Mouse (Mus musculus) neural tube, embryonic 15.5 days (tissue): ENCODE measurements at regions not wholly inside any gene's neighbourhood (a gene's known extent, or its start where the extent isn't known, plus 50 kb on each side); places are given as distances from the start of the nearest gene placed in this dataset.

Source experiments
- ATAC-seq: fragments of 200-750 bp; cut with Nextera tagmentation; 2 replicates; pipeline ENCODE4 v1.8.0; 2017; ENCODE audit warnings: mild to moderate bottlenecking, moderate TSS enrichment, moderate library complexity; ENCODE audit not compliant: low FRiP score
- H3K27ac ChIP-seq: fragments of 300-500 bp; sonication (generic); replicated peaks from 2 replicates; pipeline ENCODE4 v1.5.1; 2015; ENCODE audit warnings: mild to moderate bottlenecking, inconsistent platforms
- H3K27me3 ChIP-seq: fragments of 300-500 bp; sonication (generic); replicated peaks from 2 replicates; pipeline ENCODE4 v1.6.1; 2015; ENCODE audit warnings: inconsistent platforms
- H3K36me3 ChIP-seq: fragments of 300-500 bp; sonication (generic); 2 replicates; pipeline ENCODE4 v1.6.1; 2015; ENCODE audit warnings: inconsistent platforms
- H3K4me1 ChIP-seq: fragments of 300-500 bp; sonication (generic); 2 replicates; pipeline ENCODE4 v1.6.1; 2015; ENCODE audit warnings: inconsistent platforms
- H3K4me2 ChIP-seq: fragments of 300-500 bp; sonication (generic); 2 replicates; pipeline ENCODE4 v1.6.1; 2015; ENCODE audit warnings: inconsistent platforms, mild to moderate bottlenecking, moderate library complexity
- H3K4me3 ChIP-seq: fragments of 300-500 bp; sonication (generic); replicated peaks from 2 replicates; pipeline ENCODE4 v1.5.1; 2015; ENCODE audit warnings: mild to moderate bottlenecking, inconsistent platforms
- H3K9ac ChIP-seq: fragments of 300-500 bp; sonication (generic); replicated peaks from 2 replicates; pipeline ENCODE4 v1.6.1; 2015; ENCODE audit warnings: mild to moderate bottlenecking, inconsistent platforms
- H3K9me3 ChIP-seq: fragments of 300-500 bp; sonication (generic); replicated peaks from 2 replicates; pipeline ENCODE4 v1.6.1; 2016; ENCODE audit warnings: inconsistent platforms
- WGBS: fragments of 180-500 bp; shearing (Covaris S2); methylation state at CpG from one replicate; pipeline ENCODE4 v1.1.7; 2015; ENCODE audit warnings: mixed read lengths; 5-methylcytosine and 5-hydroxymethylcytosine counted together

DNA sequence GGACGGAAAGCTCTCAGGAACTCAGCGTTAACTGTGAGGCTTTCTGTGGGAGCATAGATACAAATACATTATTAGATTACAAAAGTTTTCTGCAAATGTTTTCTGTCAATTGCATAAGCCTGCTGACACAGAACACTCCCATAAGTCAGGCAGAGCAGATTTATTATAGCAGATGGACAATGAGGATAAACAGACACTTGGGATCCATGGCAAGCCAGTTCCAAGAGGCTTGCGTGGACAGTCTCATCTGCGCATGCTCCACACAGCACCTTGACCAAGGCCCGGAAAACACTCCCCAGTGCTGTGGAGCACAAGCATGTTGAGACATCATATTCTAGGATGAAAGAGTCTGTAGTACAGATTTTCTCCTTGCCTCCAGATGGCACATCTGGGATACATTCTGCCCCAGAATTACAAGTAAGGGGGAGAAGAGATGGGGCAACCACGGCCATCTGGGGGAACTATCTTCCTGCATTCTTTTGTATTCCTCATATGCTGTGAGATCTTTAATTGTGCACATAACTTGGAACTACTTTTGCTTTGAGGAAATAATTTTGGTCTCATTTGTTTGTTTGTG is 62.7 kb upstream of the Kiz start:
- Histone ChIP-seq H3K4me3 (no peak overlapping the region), H3K4me2 (no peak overlapping the region), H3K9me3 (no peaks in the 10 kb centered on the region), H3K27me3 (no peaks in the 10 kb centered on the region), H3K27ac (no peak overlapping the region), H3K9ac (no peak overlapping the region), H3K4me1 (peaks cover 4% of the 10 kb centered on the region), H3K36me3 (no peaks in the 10 kb centered on the region)
- no peak for ATAC-seq
- WGBS: 83% methylated on average over 6 of the region's 6 CpGs

DNA sequence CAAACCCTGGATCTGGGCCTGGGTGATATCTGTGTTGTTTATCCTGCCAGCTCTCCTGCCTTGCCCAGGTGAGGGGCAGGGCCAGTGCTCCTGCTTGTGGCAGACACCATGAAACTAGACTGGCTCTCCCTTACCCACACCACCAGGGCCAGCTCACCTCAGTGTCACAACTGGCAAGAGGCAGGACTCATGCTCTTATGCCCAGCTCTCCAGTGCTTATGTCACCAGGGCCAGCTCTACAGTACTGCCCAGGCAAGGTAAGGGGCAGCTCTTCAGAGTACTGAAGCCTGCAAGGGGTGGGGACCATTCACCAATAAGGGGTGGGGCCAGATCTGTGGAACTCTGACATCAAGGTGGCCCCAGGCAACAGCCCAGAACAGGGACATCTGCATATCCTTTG is 52.7 kb upstream of the Kiz start:
- H3K9ac ChIP-seq: no peak overlapping the region
- H3K27me3 ChIP-seq: no peaks in the 10 kb centered on the region
- H3K4me2 ChIP-seq: no peak overlapping the region
- no peaks in the 10 kb centered on the region for H3K36me3 ChIP-seq
- H3K4me3 ChIP-seq: no peak overlapping the region
- no peaks in the 10 kb centered on the region for H3K4me1 ChIP-seq
- no peaks in the 10 kb centered on the region for H3K9me3 ChIP-seq
- H3K27ac ChIP-seq: no peak overlapping the region
- no peak for ATAC-seq
